Mouse (Mus musculus) adrenal gland, postnatal 4 days (tissue): ENCODE data around the gene Olfr94. TPM values are rescaled to one million over a fixed set of nuclear protein-coding genes. Genes with fewer than 3 reads are reported as not detected.
A peak's percentile ranks its signal among the peaks of the same experiment; 100 is the strongest.
"Not testable (repeated sequence)": the region's sequence is repeated elsewhere in the genome, so short reads cannot be mapped to it uniquely, and the experiment has no call there.

Experiments used
- DNase-seq, 2 experiments: peaks; one replicate each; pipeline ENCODE4 v3.0.0; 2021 to 2022; ENCODE audit warnings: low spot score in 2 of 2, mixed read lengths in 2 of 2
- long read RNA-seq, 2 experiments: library from polyadenylated mRNA; stranded (forward); transcript quantifications; one replicate each; pipeline ENCODE4 v2.0.0; 2021
- total RNA-seq, 2 experiments: library from RNA; stranded (reverse); gene quantifications; 2 replicates each; pipeline ENCODE4 v1.2.3; 2021

Gene Olfr94
- not detected for total RNA-seq
- long read RNA-seq, experiment 1 = 0 reads
- long read RNA-seq, experiment 2 = 0 reads

- no peak for DNase-seq
Measured at GRCm38 (mm10) chr17:37200894-37201293, at the start of gene Olfr94. TSS of gene Olfr94 (minus strand) at chr17:37200994.

- DNase-seq = no peak
Measured at GRCm38 (mm10) chr17:37250544-37250943, 49.8 kb upstream of the Olfr94 start.

GRCm38 (mm10) chr17:37249460-37249859 lies 48.7 kb upstream of the Olfr94 start:
- DNase-seq = no peak

- no peak for DNase-seq
Measured at GRCm38 (mm10) chr17:37246715-37247114, 45.9 kb upstream of the Olfr94 start.

- DNase-seq = no peak
Measured at GRCm38 (mm10) chr17:37242198-37242597, 41.4 kb upstream of the Olfr94 start.

- not testable (repeated sequence) for DNase-seq
Measured at GRCm38 (mm10) chr17:37237230-37237629, 36.4 kb upstream of the Olfr94 start, which contains the start of gene Olfr97. TSS of gene Olfr97 (minus strand) at chr17:37237330.

- no peak for DNase-seq
Measured at GRCm38 (mm10) chr17:37221879-37222278, 21.1 kb upstream of the Olfr94 start.

GRCm38 (mm10) chr17:37219846-37220245 lies 19.1 kb upstream of the Olfr94 start, which contains the start of gene Olfr96:
TSS of gene Olfr96 (plus strand) at chr17:37220146.
- DNase-seq = no peak

GRCm38 (mm10) chr17:37218486-37218885 lies 17.7 kb upstream of the Olfr94 start:
- no peak for DNase-seq

- DNase-seq = no peak
Measured at GRCm38 (mm10) chr17:37213018-37213417, 12.2 kb upstream of the Olfr94 start, which contains the start of gene Olfr95. TSS of gene Olfr95 (minus strand) at chr17:37213118.

GRCm38 (mm10) chr17:37210884-37211768 lies 10.3 kb upstream of the Olfr94 start:
- DNase-seq = no peak

GRCm38 (mm10) chr17:37203917-37204236 lies 3.1 kb upstream of the Olfr94 start:
- no peak for DNase-seq

- peak; percentile 21 to 54 for DNase-seq
Measured at GRCm38 (mm10) chr17:37203206-37203916, 2.6 kb upstream of the Olfr94 start.

GRCm38 (mm10) chr17:37196845-37197724 lies 3.7 kb downstream of the Olfr94 start:
- no peak for DNase-seq

- no peak for DNase-seq
Measured at GRCm38 (mm10) chr17:37194782-37195181, 6.0 kb downstream of the Olfr94 start.

GRCm38 (mm10) chr17:37193656-37194055 lies 7.1 kb downstream of the Olfr94 start, which contains the start of gene Ubd:
TSS of gene Ubd (plus strand) at chr17:37193892.
- DNase-seq = no peak

- DNase-seq = no peak
Measured at GRCm38 (mm10) chr17:37193032-37193431, 7.8 kb downstream of the Olfr94 start.

- DNase-seq = no peak
Measured at GRCm38 (mm10) chr17:37190711-37191110, 10.1 kb downstream of the Olfr94 start.

GRCm38 (mm10) chr17:37185474-37185873 lies 15.3 kb downstream of the Olfr94 start:
- DNase-seq = no peak

GRCm38 (mm10) chr17:37161394-37161793 lies 39.4 kb downstream of the Olfr94 start, which contains the start of gene Olfr93:
TSS of gene Olfr93 (minus strand) at chr17:37161494.
- DNase-seq = no peak
